Mouse (Mus musculus) inflammation-experienced regulatory T-cells (primary cell): ENCODE data around the gene Apela. TPM values are rescaled to one million over a fixed set of nuclear protein-coding genes. Genes with fewer than 3 reads are reported as not detected.

ENCODE experiments used
- polyA plus RNA-seq, 2 experiments: library from polyadenylated mRNA; unstranded; fragments of 100-300 nt; shearing (Covaris generic); gene quantifications; one replicate each; pipeline ENCODE4 v1.2.1; 2017

Apela gene
- not detected for polyA plus RNA-seq

GRCm38 (mm10) chr8:65037117-65037533 lies at the start of gene Apela:
Gene Apela (minus strand): TSS chr8:65037336.

GRCm38 (mm10) chr8:65074733-65075132 lies 37.6 kb upstream of the Apela start, which contains the start of gene Gm10663:
Gene Gm10663 (plus strand): TSS chr8:65075033.

GRCm38 (mm10) chr8:65018423-65018822 lies 18.7 kb downstream of the Apela start, which contains the start of the genes Trim61 and Trim60:
Gene Trim61 (minus strand): TSS chr8:65018523.
Gene Trim60 (minus strand): TSS chr8:65018584.

GRCm38 (mm10) chr8:64987731-64988130 lies 49.4 kb downstream of the Apela start, which contains the start of gene Trim75:
Gene Trim75 (minus strand): TSS chr8:64987831.

Other genes with a start within 250 kb of the Apela start
- gene Klhl2, start 187.3 kb downstream of the Apela start, polyA plus RNA-seq: 10 to 100 TPM; 16.4 to 21.2 TPM
- 10 to 100 TPM; 83.6 to 94.8 TPM for gene Tmem192, start 90.2 kb downstream of the Apela start, polyA plus RNA-seq
- gene Trim75, start 49.5 kb downstream of the Apela start, polyA plus RNA-seq: 1 to 10 TPM in 1 of 2 experiments, under 1 TPM in 1; 0.24 to 1.2 TPM
- under 1 TPM in 1 of 2 experiments, not detected in 1; 0.11 TPM for gene Trim61, start 18.8 kb downstream of the Apela start, polyA plus RNA-seq
- under 1 TPM; 0.10 to 0.59 TPM for gene Trim60, start 18.8 kb downstream of the Apela start, polyA plus RNA-seq
- not detected for gene Gm10663, start 37.7 kb upstream of the Apela start, polyA plus RNA-seq
- gene BC030870, start 92.2 kb upstream of the Apela start, polyA plus RNA-seq: 1 to 10 TPM in 1 of 2 experiments, under 1 TPM in 1; 0.24 to 1.1 TPM